Mouse (Mus musculus) testis, adult 2 months (tissue): ENCODE data around the gene Slc8a2. TPM values are rescaled to one million over a fixed set of nuclear protein-coding genes. Genes with fewer than 3 reads are reported as not detected.

Experiments
- H3K27ac ChIP-seq: fragments of 200-500 bp; 2 replicates; pipeline ENCODE4 v1.5.1; 2012; ENCODE audit warnings: low read depth, low read length; ENCODE audit not compliant: control insufficient read depth, insufficient read depth
- H3K27me3 ChIP-seq: fragments of 200-500 bp; 2 replicates; pipeline ENCODE4 v1.6.1; 2012; ENCODE audit warnings: mild to moderate bottlenecking, low read length, moderate library complexity; ENCODE audit not compliant: control insufficient read depth, insufficient read depth
- H3K36me3 ChIP-seq: fragments of 200-500 bp; 2 replicates; pipeline ENCODE4 v1.6.1; 2012; ENCODE audit warnings: mild to moderate bottlenecking, low read length; ENCODE audit not compliant: control insufficient read depth, insufficient read depth
- H3K4me1 ChIP-seq: fragments of 200-500 bp; 2 replicates; pipeline ENCODE4 v1.6.1; 2012; ENCODE audit warnings: low read length; ENCODE audit not compliant: control insufficient read depth, insufficient read depth
- H3K4me3 ChIP-seq: fragments of 200-500 bp; 2 replicates; pipeline ENCODE4 v1.5.1; 2012; ENCODE audit warnings: low read depth, mild to moderate bottlenecking, low read length, moderate library complexity, mixed read lengths; ENCODE audit not compliant: control insufficient read depth
- CTCF ChIP-seq: fragments of 200-500 bp; IDR thresholded peaks from 2 replicates; pipeline ENCODE4 v1.5.1; 2012; ENCODE audit warnings: low read depth, mild to moderate bottlenecking, inconsistent platforms, low read length, moderate library complexity; ENCODE audit not compliant: control insufficient read depth, insufficient read depth, insufficient replicate concordance
- POLR2A ChIP-seq: fragments of 200-500 bp; IDR thresholded peaks from 2 replicates; pipeline ENCODE4 v1.6.1; 2012; ENCODE audit warnings: low read depth, mild to moderate bottlenecking, inconsistent platforms, low read length, moderate library complexity; ENCODE audit not compliant: control insufficient read depth
- polyA plus RNA-seq: library from polyadenylated mRNA; depleted of rRNA; stranded (reverse); fragments of >200 nt; gene quantifications from 2 replicates; pipeline ENCODE4 v1.2.3, GENCODE M21; 2012; rRNA removed

The Slc8a2 gene
- polyA plus RNA-seq, 1 experiment, result 34.7 TPM

DNA sequence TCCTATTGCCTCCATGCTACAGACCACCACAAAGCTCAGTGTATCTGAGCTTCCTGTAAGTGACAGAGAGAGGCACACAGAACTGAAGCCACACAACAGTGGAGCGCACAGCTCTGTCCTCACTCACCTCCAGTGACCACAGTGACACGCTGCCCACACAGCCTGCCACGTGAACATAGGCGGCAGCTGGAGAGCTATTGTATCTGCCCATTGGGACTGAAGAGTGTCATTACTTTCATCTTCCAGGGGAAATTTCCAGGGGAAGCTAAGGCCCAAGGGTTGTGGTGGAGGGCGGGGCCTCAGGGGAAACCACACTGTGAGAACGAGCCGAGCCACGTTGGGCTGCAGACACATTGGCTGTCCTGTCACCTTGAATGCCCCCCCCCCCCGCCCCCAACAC lies 75.2 kb downstream of the Slc8a2 start:
- Histone ChIP-seq H3K4me3 (no peak overlapping the region), H3K36me3 (peaks cover 1% of the 10 kb centered on the region), H3K4me1 (no peaks in the 10 kb centered on the region), H3K27me3 (no peaks in the 10 kb centered on the region), H3K27ac (no peak overlapping the region)
- no peak for TF ChIP-seq POLR2A
- no peak for TF ChIP-seq CTCF

GRCm38 (mm10) chr7:16207076-16207475 lies 77.5 kb downstream of the Slc8a2 start:
- H3K4me1 ChIP-seq, result no peaks in the 10 kb centered on the region
- H3K4me3 ChIP-seq, result no peak overlapping the region
- no peaks in the 10 kb centered on the region for H3K27me3 ChIP-seq
- TF ChIP-seq CTCF, result no peak
- TF ChIP-seq POLR2A, result no peak
- H3K36me3 ChIP-seq, result peaks cover 1% of the 10 kb centered on the region
- H3K27ac ChIP-seq, result no peak overlapping the region

- TF ChIP-seq POLR2A (no peak), CTCF (no peak)
These were observed 77.9 kb downstream of the Slc8a2 start for GRCm38 (mm10) chr7:16207496-16207895.

DNA sequence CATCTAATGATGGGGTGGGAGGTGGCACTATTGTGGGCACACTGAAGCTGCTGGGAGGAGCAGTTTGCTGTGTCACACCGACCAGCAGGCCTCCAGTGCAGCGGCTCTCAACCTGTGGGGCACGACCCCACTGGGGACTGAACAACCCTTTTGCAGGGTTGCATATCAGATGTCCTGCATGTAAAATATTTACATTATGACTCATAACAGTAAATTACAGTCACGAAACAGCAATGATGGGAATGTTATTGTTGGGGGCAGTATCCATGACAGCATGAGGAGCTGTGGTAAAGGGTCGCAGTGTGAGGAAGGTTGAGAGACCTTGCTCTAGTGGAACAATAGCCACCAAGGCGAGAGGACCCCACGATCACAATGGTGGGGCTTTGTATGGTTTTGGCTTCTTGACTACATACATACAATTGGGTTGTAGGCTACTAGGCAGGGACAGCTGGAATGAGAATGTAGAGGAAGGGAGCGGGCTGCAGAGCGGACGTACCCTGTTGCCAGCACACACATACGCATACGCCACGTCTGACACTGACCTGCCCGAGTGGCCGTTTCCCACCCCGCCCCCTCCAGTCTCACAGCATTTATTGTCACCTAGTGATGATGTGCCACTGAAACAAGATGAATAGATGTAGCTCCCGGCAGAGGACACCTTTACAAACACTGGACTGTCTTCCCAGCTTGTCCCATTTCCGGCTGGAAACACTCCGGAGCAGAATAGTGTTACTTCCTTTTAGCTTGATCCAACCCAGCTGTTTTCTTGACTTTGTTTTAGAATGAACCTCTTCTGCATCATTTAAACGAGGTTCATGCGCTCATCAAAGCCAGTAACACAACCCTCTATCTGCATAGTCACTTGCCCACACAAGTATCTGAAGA lies 79.4 kb downstream of the Slc8a2 start:
- no peak overlapping the region for H3K27ac ChIP-seq
- H3K4me3 ChIP-seq, result no peak overlapping the region
- H3K36me3 ChIP-seq, result peaks cover 1% of the 10 kb centered on the region
- no peaks in the 10 kb centered on the region for H3K27me3 ChIP-seq
- H3K4me1 ChIP-seq, result peaks cover 4% of the 10 kb centered on the region; the same call in 1 of the 2 replicates
- TF ChIP-seq POLR2A (no peak), CTCF (no peak)

More at GRCm38 (mm10) chr7:16207496-16207895, 77.9 kb downstream of the Slc8a2 start:
- peaks cover 1% of the 10 kb centered on the region for H3K36me3 ChIP-seq
- no peaks in the 10 kb centered on the region for H3K4me1 ChIP-seq
- no peak overlapping the region for H3K27ac ChIP-seq
- no peaks in the 10 kb centered on the region for H3K27me3 ChIP-seq
- H3K4me3 ChIP-seq, result no peak overlapping the region

Other genes with a start within 250 kb of the Slc8a2 start
- gene Crx, start 249.9 kb upstream of the Slc8a2 start, polyA plus RNA-seq, result not detected in 2 replicates
- gene Crxos, start 247.2 kb upstream of the Slc8a2 start, polyA plus RNA-seq, result not detected in 2 replicates
- gene Selenow, start 207.4 kb upstream of the Slc8a2 start, polyA plus RNA-seq, result 409 and 443 TPM in 2 replicates
- 57.2 and 81.1 TPM in 2 replicates for gene Nop53, start 183.8 kb upstream of the Slc8a2 start, polyA plus RNA-seq
- gene Ehd2, start 162.3 kb upstream of the Slc8a2 start, polyA plus RNA-seq, result 3.0 and 3.5 TPM in 2 replicates
- gene Bicra, start 81.9 kb upstream of the Slc8a2 start, polyA plus RNA-seq, result 5.9 and 7.3 TPM in 2 replicates
- gene Zfp541, start 68.0 kb upstream of the Slc8a2 start, polyA plus RNA-seq, result 98.8 and 100 TPM in 2 replicates
- gene Napa, start 31.4 kb upstream of the Slc8a2 start, polyA plus RNA-seq, result 134 and 145 TPM in 2 replicates
- 13.6 and 14.4 TPM in 2 replicates for gene Kptn, start 9.9 kb upstream of the Slc8a2 start, polyA plus RNA-seq
- 2.5 and 2.6 TPM in 2 replicates for gene Meis3, start 45.3 kb downstream of the Slc8a2 start, polyA plus RNA-seq
- gene Dhx34, start 92.2 kb downstream of the Slc8a2 start, polyA plus RNA-seq, result 26.2 and 27.1 TPM in 2 replicates
- gene C5ar2, start 114.3 kb downstream of the Slc8a2 start, polyA plus RNA-seq, result 0.02 and 0.07 TPM in 2 replicates
- gene C5ar1, start 129.7 kb downstream of the Slc8a2 start, polyA plus RNA-seq, result 0.53 and 0.65 TPM in 2 replicates
- 19.5 and 22.5 TPM in 2 replicates for gene Inafm1, start 143.8 kb downstream of the Slc8a2 start, polyA plus RNA-seq
- 46.0 and 47.1 TPM in 2 replicates for gene Ccdc9, start 157.0 kb downstream of the Slc8a2 start, polyA plus RNA-seq
- 4.0 and 6.1 TPM in 2 replicates for gene Bbc3, start 178.6 kb downstream of the Slc8a2 start, polyA plus RNA-seq